Mouse (Mus musculus): ENCODE results near the gene Dek.

Dek gene

DNA sequence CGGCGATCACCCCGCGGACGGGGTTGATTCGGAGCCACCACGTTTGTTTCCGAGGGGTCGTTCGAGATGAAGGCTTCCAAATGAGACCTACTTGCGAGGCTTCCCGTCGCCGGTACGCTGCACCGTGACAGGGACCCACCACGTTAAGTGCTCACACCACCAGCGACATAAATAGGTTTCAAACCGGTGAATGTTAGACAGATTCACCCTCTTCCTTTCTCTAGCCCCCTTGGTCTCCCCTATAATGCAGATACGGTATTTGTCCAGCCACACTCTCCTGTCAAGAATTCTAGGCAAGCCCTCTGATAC, 533 bp upstream of the Dek start:
- no peak for DNase-seq

DNA sequence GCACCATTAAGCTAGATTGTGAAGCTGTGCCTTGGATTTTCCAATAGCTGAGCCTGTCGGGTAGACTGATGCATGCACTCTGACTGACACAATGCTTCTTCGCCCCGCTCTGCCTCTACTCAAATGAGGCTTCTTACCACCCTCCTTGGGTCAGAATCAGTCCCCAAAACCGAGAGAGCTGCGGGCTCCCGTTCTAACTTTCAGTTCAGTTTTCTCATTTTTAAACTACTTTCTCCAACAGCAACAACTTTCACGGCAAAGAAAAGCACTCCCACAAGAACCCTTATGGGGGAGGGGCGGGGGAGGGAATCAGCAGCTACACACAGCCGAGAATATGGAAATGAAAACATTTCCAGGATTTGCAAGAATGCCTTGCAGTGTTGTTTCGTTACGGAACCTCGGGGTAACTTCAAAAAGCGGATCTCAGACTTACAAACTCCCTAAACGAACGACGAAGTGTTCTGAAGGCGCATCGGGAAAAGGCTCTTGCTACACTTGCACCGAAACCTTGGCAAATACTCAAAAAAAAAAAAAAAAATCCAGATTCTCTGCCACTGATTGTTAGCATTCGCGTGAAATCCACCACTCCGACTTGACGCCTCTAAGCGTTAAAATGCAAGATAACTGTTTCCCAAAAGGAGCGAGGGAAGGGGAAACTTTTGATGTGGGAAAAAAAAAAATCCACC, 1.0 kb downstream of the Dek start:
- DNase-seq: no peak

DNA sequence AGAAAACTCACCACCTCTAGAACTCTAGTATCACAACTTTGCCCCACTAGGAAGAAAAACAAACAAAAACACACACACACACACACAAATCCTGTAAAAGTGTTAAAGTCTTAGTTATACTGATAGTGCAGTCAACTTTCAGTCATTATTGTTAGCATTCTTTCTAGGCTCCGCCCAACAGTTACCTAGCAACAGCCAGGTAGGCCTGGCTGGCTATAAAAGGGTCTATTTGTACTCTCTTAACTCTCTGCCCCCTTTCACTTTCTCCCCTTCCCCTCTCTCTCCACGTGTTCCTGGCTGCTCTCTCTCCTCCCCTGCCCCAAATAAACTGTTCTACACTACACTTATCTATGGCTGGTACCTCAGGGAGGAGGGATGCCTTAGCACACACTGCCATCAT, 1.9 kb downstream of the Dek start:
- DNase-seq: no peak

DNA sequence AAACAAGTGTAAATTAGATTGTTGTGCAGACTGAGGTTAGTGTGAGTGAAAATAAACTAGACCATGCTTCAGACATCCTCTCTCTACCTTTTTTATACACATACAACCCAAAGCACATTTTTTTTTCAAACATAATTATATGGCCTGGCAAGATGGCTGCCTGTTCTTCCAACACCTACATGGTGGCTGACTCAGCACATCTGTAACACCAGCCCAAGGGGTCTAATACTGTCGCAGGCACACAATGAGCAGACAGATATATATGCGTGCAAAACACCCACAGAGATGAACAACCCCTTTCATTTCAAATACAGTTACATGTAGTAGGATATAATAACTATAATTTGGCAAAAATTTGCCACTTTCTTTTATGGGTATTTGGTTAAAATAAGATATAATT, 5.4 kb downstream of the Dek start:
- no peak for DNase-seq

- no peak for DNase-seq
These were observed 6.7 kb downstream of the Dek start for GRCm38 (mm10) chr13:47099265-47099664.

- DNase-seq: no peak
These were observed 9.4 kb downstream of the Dek start for GRCm38 (mm10) chr13:47096591-47096990.

DNA sequence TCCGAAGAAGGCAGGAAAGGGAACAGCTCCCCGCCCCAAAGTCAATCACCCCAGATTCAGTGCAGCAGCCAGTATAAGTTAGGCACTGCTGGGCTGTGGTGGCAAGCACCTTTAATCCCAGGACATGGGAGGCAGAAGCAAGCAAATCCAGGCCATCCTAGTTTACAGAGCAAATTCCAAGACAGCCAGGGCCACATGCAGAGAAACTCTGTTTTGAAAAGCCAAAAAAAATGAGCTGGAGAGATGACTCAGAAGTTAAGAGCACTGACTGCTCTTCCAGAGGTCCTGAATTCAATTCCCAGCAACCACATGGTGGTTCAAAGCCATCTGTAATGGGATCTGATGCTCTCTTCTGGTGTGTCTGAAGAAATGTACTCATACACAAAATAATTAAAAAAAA, 12.2 kb downstream of the Dek start:
- no peak for DNase-seq

GRCm38 (mm10) chr13:47089271-47089670, 16.7 kb downstream of the Dek start:
- no peak for DNase-seq

GRCm38 (mm10) chr13:47088433-47088832, 17.6 kb downstream of the Dek start:
- DNase-seq: no peak

GRCm38 (mm10) chr13:47080905-47081505, 25.0 kb downstream of the Dek start:
- DNase-seq: no peak

GRCm38 (mm10) chr13:47078799-47079198, 27.2 kb downstream of the Dek start:
- no peak for DNase-seq

DNA sequence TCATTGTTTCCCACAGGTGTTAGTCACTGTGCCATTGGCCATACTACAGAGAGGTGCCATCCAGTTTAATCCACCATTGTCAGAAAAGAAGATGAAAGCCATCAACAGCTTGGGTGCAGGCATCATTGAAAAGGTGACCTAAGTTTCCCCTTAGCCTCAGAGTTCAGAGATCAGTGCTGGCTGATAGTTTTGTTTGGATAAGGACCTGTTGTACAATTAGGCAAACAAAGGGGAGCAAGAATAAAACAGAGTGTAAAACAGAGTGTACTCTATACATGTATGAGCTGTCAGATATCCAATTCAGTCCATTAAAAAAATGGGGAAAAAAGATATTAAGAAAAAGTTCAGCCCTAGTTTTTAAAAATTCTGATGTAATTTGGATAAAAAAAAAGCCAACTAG, 28.6 kb downstream of the Dek start:
- no peak for DNase-seq

- no peak for DNase-seq
These were observed 29.8 kb downstream of the Dek start for GRCm38 (mm10) chr13:47076156-47076555.

- DNase-seq: no peak
These were observed 33.5 kb downstream of the Dek start for GRCm38 (mm10) chr13:47072484-47072883.

GRCm38 (mm10) chr13:47071871-47072270, 34.1 kb downstream of the Dek start:
- no peak for DNase-seq

DNA sequence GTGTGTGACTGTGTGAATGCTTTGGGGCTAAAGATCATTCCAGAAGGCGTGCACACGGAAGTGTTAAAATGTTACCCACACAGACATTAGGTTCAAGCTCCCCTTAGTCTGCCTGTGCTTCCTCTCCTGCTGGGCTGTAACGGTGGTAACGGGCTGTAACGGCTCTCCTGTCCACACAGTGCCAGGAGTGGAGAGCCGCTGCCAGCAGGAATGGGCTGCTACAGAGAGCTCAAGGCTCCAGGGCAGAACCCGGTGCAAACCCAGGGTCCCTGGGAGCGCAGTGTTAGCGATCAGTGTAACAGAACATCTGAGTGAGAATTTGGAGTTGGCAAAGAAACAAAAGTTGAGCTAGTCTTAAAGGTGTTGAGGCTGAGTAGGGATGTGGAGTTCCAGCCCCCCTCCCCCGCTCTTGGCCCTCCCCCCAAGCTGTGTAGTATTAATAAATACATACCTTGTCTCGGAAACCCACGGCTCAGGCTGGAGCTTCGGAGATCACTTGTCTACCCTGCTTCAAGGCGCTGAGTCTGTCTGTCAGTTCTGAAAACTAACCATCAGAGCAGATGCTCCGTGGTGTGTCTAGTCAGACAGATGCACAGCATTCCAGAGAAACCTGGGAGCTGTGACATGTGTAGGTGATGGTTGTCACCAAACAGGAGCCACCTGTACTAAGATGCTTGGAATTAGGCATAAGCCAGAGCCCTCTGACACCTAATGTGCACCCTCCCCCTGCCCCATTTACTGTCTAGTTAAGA, 35.5 kb downstream of the Dek start:
- DNase-seq: no peak

DNA sequence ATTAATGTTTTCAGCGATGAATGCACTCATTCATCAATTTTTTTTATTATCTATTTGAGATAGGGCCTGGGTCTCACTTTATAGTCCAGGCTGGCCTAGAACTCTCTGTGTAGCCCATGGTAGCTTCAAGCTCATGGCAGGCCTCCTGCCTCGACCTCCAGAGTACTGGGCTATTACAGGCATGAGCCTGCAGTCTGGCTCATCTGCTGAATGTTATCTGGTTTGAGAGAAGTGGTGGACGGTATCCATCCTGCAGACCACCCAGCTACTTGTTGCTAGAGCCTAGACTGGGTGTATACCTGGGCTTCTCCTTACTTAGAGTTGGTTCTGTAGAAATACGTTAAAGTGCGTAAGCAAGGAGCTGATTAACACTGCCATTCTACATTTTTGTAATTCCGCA, 39.0 kb downstream of the Dek start:
- DNase-seq: no peak

- no peak for DNase-seq
These were observed 39.5 kb downstream of the Dek start for GRCm38 (mm10) chr13:47066516-47066915.

- DNase-seq: no peak
These were observed 41.8 kb downstream of the Dek start for GRCm38 (mm10) chr13:47063985-47064760.

GRCm38 (mm10) chr13:47062756-47063155, 43.2 kb downstream of the Dek start:
- DNase-seq: no peak

DNA sequence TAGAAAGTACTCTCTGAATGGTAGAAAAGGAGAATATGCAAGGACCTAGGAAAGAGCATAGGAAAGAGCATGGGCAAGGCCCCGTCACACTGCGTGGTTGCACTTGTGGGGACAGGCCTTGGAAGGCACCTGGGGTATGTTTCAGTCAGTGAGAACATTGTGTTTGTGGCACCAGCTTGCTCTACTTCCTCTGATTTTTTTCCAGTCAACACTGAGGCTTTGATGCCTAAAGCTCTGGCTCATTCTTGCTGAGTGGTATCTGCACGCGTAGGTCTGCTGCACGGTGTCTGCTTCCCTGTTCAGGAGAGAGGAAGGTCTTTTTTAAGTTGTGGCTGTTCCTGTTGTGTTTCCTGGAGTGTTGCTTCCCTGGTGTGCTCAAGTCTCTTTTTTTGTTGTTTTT, 49.2 kb downstream of the Dek start:
- DNase-seq: no peak

DNA sequence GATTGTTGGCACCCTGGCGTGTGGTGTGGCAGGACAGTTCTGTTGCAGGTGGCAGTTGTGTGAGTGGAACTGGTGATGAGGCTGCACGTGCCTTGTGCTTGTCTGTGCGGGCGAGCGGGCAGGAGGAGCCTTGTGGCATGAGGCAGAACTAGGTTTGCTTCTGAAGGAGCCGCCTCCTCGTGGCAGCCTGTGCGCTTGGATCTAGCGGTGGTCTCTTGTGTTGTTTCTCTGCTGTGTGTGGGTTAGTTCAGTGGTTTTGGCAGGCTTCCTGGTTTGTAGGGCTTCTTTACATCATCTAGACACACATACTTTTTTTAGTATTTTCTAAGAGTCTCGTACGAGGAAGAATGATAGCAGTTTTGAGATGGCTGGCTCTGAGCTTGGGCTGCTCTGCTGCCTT, 49.9 kb downstream of the Dek start:
- DNase-seq: peak; percentile 69

- DNase-seq: no peak
These were observed 52.0 kb downstream of the Dek start for GRCm38 (mm10) chr13:47053971-47054370.

GRCm38 (mm10) chr13:47050009-47050408, 56.0 kb downstream of the Dek start:
- no peak for DNase-seq
